Mouse (Mus musculus) embryonic stem cell, embryonic (primary cell): ENCODE measurements around the gene Vps4a.

ENCODE experiments used
- CTCF ChIA-PET, 4 experiments: fragments of 300-600 bp in 2 of 4; fragments of 350-600 bp in 2 of 4; sonication (Branson Sonifier 250); formaldehyde crosslinking; loops; one replicate each; lab custom pipeline; 2022; ENCODE audit warnings: inconsistent platforms in 2 of 4; lab: Charles Lee
- POLR2A ChIA-PET, 4 experiments: fragments of 300-600 bp in 2 of 4; fragments of 350-600 bp in 2 of 4; sonication (Branson Sonifier 250); formaldehyde crosslinking; loops; one replicate each; lab custom pipeline; 2022; ENCODE audit warnings: antibody characterized with exemption in 4 of 4, inconsistent platforms in 1 of 4; lab: Charles Lee

The Vps4a gene

GRCm38 (mm10) chr8:107030650-107031576, at the start of gene Vps4a:
Gene Vps4a (plus strand): TSS chr8:107031222.
- ChIA-PET CTCF (interaction anchor here (0.5 to 1.9 kb wide), 15 partner anchors 10 to 1019 kb away, joined by 3 to 6 read pairs (median 3); partner anchors contain the start of genes Cog8 (in 1 of the 4), Ddx28 (in 1 of the 4), Nip7 (in 1 of the 4) and Pdf (in 1 of the 4)), POLR2A (interaction anchor here (0.6 to 7.8 kb wide), 26 partner anchors 8 to 693 kb away, joined by 3 to 76 read pairs (median 3); partner anchors contain the start of genes Pdf (in 3 of the 4), Cog8 (in 1 of the 4), Nip7 (in 1 of the 4) and Smpd3 (in 1 of the 4))

GRCm38 (mm10) chr8:106985404-106985821, 45.6 kb upstream of the Vps4a start:
- CTCF ChIA-PET, result interaction anchor here in 1 of 4 experiments (0.5 to 0.6 kb wide), 2 partner anchors 9 to 134 kb away, joined by 3 read pairs; no protein-coding TSS in a partner anchor
- POLR2A ChIA-PET, result interaction anchor here in 1 of 4 experiments (0.6 to 1.9 kb wide), 4 partner anchors 12 to 38 kb away, joined by 3 to 7 read pairs (median 4); no protein-coding TSS in a partner anchor

GRCm38 (mm10) chr8:106985951-106986350, 45.1 kb upstream of the Vps4a start:
- CTCF ChIA-PET, result interaction anchor here in 1 of 4 experiments (0.5 kb wide), 1 partner anchor 19 kb away, joined by 3 read pairs; no protein-coding TSS in a partner anchor

GRCm38 (mm10) chr8:106987557-106987956, 43.5 kb upstream of the Vps4a start:
- ChIA-PET POLR2A (interaction anchor here in 2 of 4 experiments (1.2 to 1.7 kb wide), 2 partner anchors 10 to 52 kb away, joined by 3 read pairs; partner anchors contain the start of gene Sntb2 (in 1 of the 2)), CTCF (interaction anchor here in 3 of 4 experiments (1.0 to 2.0 kb wide), 3 partner anchors 9 to 15 kb away, joined by 3 to 8 read pairs (median 4); no protein-coding TSS in a partner anchor)

More at GRCm38 (mm10) chr8:106985951-106986350, 45.1 kb upstream of the Vps4a start:
- POLR2A ChIA-PET, result interaction anchor here in 2 of 4 experiments (0.6 to 1.9 kb wide), 6 partner anchors 12 to 127 kb away, joined by 3 to 7 read pairs (median 4); no protein-coding TSS in a partner anchor

- POLR2A ChIA-PET, result interaction anchor here in 2 of 4 experiments (0.5 to 1.3 kb wide), 5 partner anchors 11 to 178 kb away, joined by 3 to 5 read pairs (median 4); no protein-coding TSS in a partner anchor
- CTCF ChIA-PET, result interaction anchor here (0.6 to 1.7 kb wide), 10 partner anchors 11 to 512 kb away, joined by 3 to 8 read pairs (median 4); no protein-coding TSS in a partner anchor
Observed at GRCm38 (mm10) chr8:106991393-106991792, 39.6 kb upstream of the Vps4a start.

GRCm38 (mm10) chr8:106996339-106996738, 34.7 kb upstream of the Vps4a start:
- POLR2A ChIA-PET, result interaction anchor here in 2 of 4 experiments (0.6 to 0.7 kb wide), 2 partner anchors 32 to 80 kb away, joined by 4 to 5 read pairs; no protein-coding TSS in a partner anchor
- CTCF ChIA-PET, result interaction anchor here (0.7 to 1.7 kb wide), 11 partner anchors 9 to 846 kb away, joined by 3 to 7 read pairs (median 3); partner anchors contain the start of gene Pla2g15 (in 1 of the 4)

- POLR2A ChIA-PET, result interaction anchor here in 1 of 4 experiments (0.6 to 0.9 kb wide), 4 partner anchors 10 to 62 kb away, joined by 3 to 4 read pairs (median 3); no protein-coding TSS in a partner anchor
Observed at GRCm38 (mm10) chr8:106997416-106997815, 33.6 kb upstream of the Vps4a start.

GRCm38 (mm10) chr8:106999068-106999467, 32.0 kb upstream of the Vps4a start:
- CTCF ChIA-PET, result interaction anchor here in 3 of 4 experiments (0.6 to 0.9 kb wide), 4 partner anchors 8 to 247 kb away, joined by 3 to 6 read pairs (median 4); no protein-coding TSS in a partner anchor
- POLR2A ChIA-PET, result interaction anchor here in 3 of 4 experiments (0.5 to 1.6 kb wide), 5 partner anchors 16 to 400 kb away, joined by 3 to 6 read pairs (median 3); no protein-coding TSS in a partner anchor

More at GRCm38 (mm10) chr8:106997416-106997815, 33.6 kb upstream of the Vps4a start:
- CTCF ChIA-PET, result interaction anchor here in 3 of 4 experiments (0.6 to 1.7 kb wide), 4 partner anchors 11 to 26 kb away, joined by 3 read pairs; no protein-coding TSS in a partner anchor

- ChIA-PET CTCF (interaction anchor here (0.5 to 2.1 kb wide), 56 partner anchors 8 to 940 kb away, joined by 3 to 15 read pairs (median 4); partner anchors contain the start of genes Sntb2 (in 1 of the 4) and Vps4a (in 1 of the 4)), POLR2A (interaction anchor here in 2 of 4 experiments (1.0 to 1.5 kb wide), 8 partner anchors 12 to 67 kb away, joined by 3 to 7 read pairs (median 3); partner anchors contain the start of gene Sntb2 (in 1 of the 2))
Observed at GRCm38 (mm10) chr8:107002532-107002931, 28.5 kb upstream of the Vps4a start.

GRCm38 (mm10) chr8:107007795-107008194, 23.2 kb upstream of the Vps4a start:
- CTCF ChIA-PET, result interaction anchor here in 2 of 4 experiments (0.6 to 1.0 kb wide), 2 partner anchors 13 to 16 kb away, joined by 4 read pairs; no protein-coding TSS in a partner anchor

GRCm38 (mm10) chr8:107012666-107013065, 18.4 kb upstream of the Vps4a start:
- ChIA-PET POLR2A (interaction anchor here in 3 of 4 experiments (0.6 to 1.9 kb wide), 10 partner anchors 9 to 324 kb away, joined by 3 to 8 read pairs (median 4); partner anchors contain the start of genes Pdf (in 1 of the 3) and Vps4a (in 1 of the 3)), CTCF (interaction anchor here in 3 of 4 experiments (0.5 to 2.6 kb wide), 11 partner anchors 8 to 457 kb away, joined by 3 to 15 read pairs (median 3); no protein-coding TSS in a partner anchor)

More at GRCm38 (mm10) chr8:107007795-107008194, 23.2 kb upstream of the Vps4a start:
- POLR2A ChIA-PET, result interaction anchor here in 1 of 4 experiments (0.6 kb wide), 1 partner anchor 97 kb away, joined by 3 read pairs; no protein-coding TSS in a partner anchor

- ChIA-PET POLR2A (interaction anchor here (0.6 to 1.9 kb wide), 8 partner anchors 16 to 920 kb away, joined by 3 to 8 read pairs (median 4); partner anchors contain the start of gene Pdf (in 1 of the 4)), CTCF (interaction anchor here in 1 of 4 experiments (2.6 kb wide), 1 partner anchor 13 kb away, joined by 13 read pairs; no protein-coding TSS in a partner anchor)
Observed at GRCm38 (mm10) chr8:107014915-107015314, 16.1 kb upstream of the Vps4a start.

- ChIA-PET CTCF (interaction anchor here in 1 of 4 experiments (0.9 kb wide), 1 partner anchor 26 kb away, joined by 3 read pairs; no protein-coding TSS in a partner anchor), POLR2A (interaction anchor here in 2 of 4 experiments (0.8 to 1.5 kb wide), 4 partner anchors 10 to 43 kb away, joined by 3 to 5 read pairs (median 3); no protein-coding TSS in a partner anchor)
Observed at GRCm38 (mm10) chr8:107023479-107023878, 7.5 kb upstream of the Vps4a start.

- ChIA-PET POLR2A (interaction anchor here in 2 of 4 experiments (0.9 to 7.8 kb wide), 4 partner anchors 13 to 27 kb away, joined by 3 to 76 read pairs (median 4); partner anchors contain the start of genes Cog8 (in 1 of the 2), Nip7 (in 1 of the 2) and Pdf (in 1 of the 2)), CTCF (interaction anchor here in 2 of 4 experiments (0.6 to 1.4 kb wide), 2 partner anchors 17 to 158 kb away, joined by 3 read pairs; no protein-coding TSS in a partner anchor)
Observed at GRCm38 (mm10) chr8:107029310-107029709, 1.7 kb upstream of the Vps4a start.

GRCm38 (mm10) chr8:107030058-107030457, 964 bp upstream of the Vps4a start:
- POLR2A ChIA-PET, result interaction anchor here in 3 of 4 experiments (0.9 to 7.8 kb wide), 8 partner anchors 7 to 26 kb away, joined by 3 to 76 read pairs (median 3); partner anchors contain the start of genes Cog8 (in 1 of the 3), Nip7 (in 1 of the 3) and Pdf (in 1 of the 3)
- CTCF ChIA-PET, result interaction anchor here (0.5 to 1.9 kb wide), 6 partner anchors 11 to 597 kb away, joined by 3 to 6 read pairs (median 4); no protein-coding TSS in a partner anchor
